Mouse (Mus musculus): ENCODE data around the gene Foxc2.

The Foxc2 gene

GRCm38 (mm10) chr8:121086004-121086900, 29.7 kb upstream of the Foxc2 start:
- no peak for DNase-seq (ENCODE audit: low spot score)

GRCm38 (mm10) chr8:121088281-121088680, 27.7 kb upstream of the Foxc2 start:
- DNase-seq (ENCODE audit: low spot score) = no peak

GRCm38 (mm10) chr8:121088871-121089630, 26.9 kb upstream of the Foxc2 start:
- DNase-seq (ENCODE audit: low spot score) = no peak

GRCm38 (mm10) chr8:121089631-121090380, 26.2 kb upstream of the Foxc2 start:
- DNase-seq (ENCODE audit: low spot score) = no peak

GRCm38 (mm10) chr8:121090716-121091115, 25.3 kb upstream of the Foxc2 start:
- DNase-seq (ENCODE audit: low spot score) = no peak

GRCm38 (mm10) chr8:121092141-121092540, 23.8 kb upstream of the Foxc2 start:
- no peak for DNase-seq (ENCODE audit: low spot score)

- peak; percentile 54 for DNase-seq (ENCODE audit: low spot score)
Observed at GRCm38 (mm10) chr8:121092627-121093026, 23.3 kb upstream of the Foxc2 start.

GRCm38 (mm10) chr8:121093496-121093895, 22.5 kb upstream of the Foxc2 start:
- DNase-seq (ENCODE audit: low spot score) = no peak

- DNase-seq (ENCODE audit: low spot score) = no peak
Observed at GRCm38 (mm10) chr8:121104049-121104818, 11.7 kb upstream of the Foxc2 start.

GRCm38 (mm10) chr8:121107668-121108656, 8.0 kb upstream of the Foxc2 start, which contains the start of gene Mthfsd:
Gene Mthfsd, minus strand, starts transcription at chr8:121108392.
- DNase-seq (ENCODE audit: low spot score) = peak; percentile 97

GRCm38 (mm10) chr8:121108657-121109056, 7.3 kb upstream of the Foxc2 start:
- DNase-seq (ENCODE audit: low spot score) = no peak

- no peak for DNase-seq (ENCODE audit: low spot score)
Observed at GRCm38 (mm10) chr8:121111145-121111907, 4.6 kb upstream of the Foxc2 start.

GRCm38 (mm10) chr8:121113261-121113660, 2.7 kb upstream of the Foxc2 start:
- DNase-seq (ENCODE audit: low spot score) = peak; percentile 81

GRCm38 (mm10) chr8:121115136-121115535, 835 bp upstream of the Foxc2 start:
- no peak for DNase-seq (ENCODE audit: low spot score)

- no peak for DNase-seq (ENCODE audit: low spot score)
Observed at GRCm38 (mm10) chr8:121116591-121117185, 717 bp downstream of the Foxc2 start.

GRCm38 (mm10) chr8:121117186-121117651, 1.2 kb downstream of the Foxc2 start:
- DNase-seq (ENCODE audit: low spot score) = no peak

GRCm38 (mm10) chr8:121117906-121118305, 1.9 kb downstream of the Foxc2 start:
- DNase-seq (ENCODE audit: low spot score) = no peak

- DNase-seq (ENCODE audit: low spot score) = no peak
Observed at GRCm38 (mm10) chr8:121118634-121119420, 2.9 kb downstream of the Foxc2 start.
